Mouse (Mus musculus): ENCODE measurements around the gene Cdk19. TPM values are rescaled to one million over a fixed set of nuclear protein-coding genes. Genes with fewer than 3 reads are reported as not detected.
"Not testable (repeated sequence)": the region's sequence is repeated elsewhere in the genome, so short reads cannot be mapped to it uniquely, and the experiment has no call there.

Cdk19 gene
- polyA plus RNA-seq, 1 experiment: 4.8 TPM

GRCm38 (mm10) chr10:40411370-40411769 is 72.0 kb downstream of the Cdk19 start:
- TF ChIP-seq FLI1 (IDR thresholded peaks at IDR 0.05; ENCODE audit: low read length) (no peak), GATA1 (IDR thresholded peaks at IDR 0.05; ENCODE audit: borderline replicate concordance, low read length) (no peak)
- H3K27me3 ChIP-seq (replicated peaks): no peaks in the 10 kb centered on the region
- peaks cover 43% of the 10 kb centered on the region for H3K36me3 ChIP-seq (replicated peaks; ENCODE audit: low read length)
- H3K9me3 ChIP-seq: no peaks in the 10 kb centered on the region
- H3K4me3 ChIP-seq (replicated peaks): peak overlapping the region; percentile 42
- H3K4me1 ChIP-seq: peaks cover 24% of the 10 kb centered on the region

- TF ChIP-seq GATA1 (IDR thresholded peaks at IDR 0.05; ENCODE audit: borderline replicate concordance, low read length): no peak
- TF ChIP-seq FLI1 (IDR thresholded peaks at IDR 0.05; ENCODE audit: low read length): no peak
- H3K4me1 ChIP-seq: peaks cover 64% of the 10 kb centered on the region
- peaks cover 26% of the 10 kb centered on the region for H3K36me3 ChIP-seq (replicated peaks; ENCODE audit: low read length)
- no peak overlapping the region for H3K4me3 ChIP-seq (replicated peaks)
- H3K9me3 ChIP-seq: no peaks in the 10 kb centered on the region
- no peaks in the 10 kb centered on the region for H3K27me3 ChIP-seq (replicated peaks)
These were observed 77.6 kb downstream of the Cdk19 start for GRCm38 (mm10) chr10:40416944-40417343.

DNA sequence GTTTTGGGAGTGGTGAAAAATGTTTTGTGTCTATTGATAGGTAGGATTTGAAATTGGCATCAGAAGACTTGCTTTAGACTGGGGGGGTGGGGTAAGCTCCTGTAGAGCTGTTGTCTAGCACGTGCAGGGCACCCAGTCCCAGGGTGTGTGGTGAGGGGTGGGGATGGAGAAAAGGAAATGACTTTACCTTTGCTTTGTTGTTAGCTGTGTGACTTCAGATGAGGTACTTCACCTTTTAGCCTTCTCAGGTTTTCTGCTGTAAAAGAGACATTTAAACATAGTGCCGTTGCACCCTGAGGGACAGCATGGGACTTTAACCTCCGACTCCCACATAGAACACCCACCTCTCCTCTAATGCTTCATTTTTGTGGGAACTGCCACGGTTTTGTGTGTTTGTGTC is 80.5 kb downstream of the Cdk19 start:
- no peaks in the 10 kb centered on the region for H3K27me3 ChIP-seq (replicated peaks)
- H3K36me3 ChIP-seq (replicated peaks; ENCODE audit: low read length): peaks cover 16% of the 10 kb centered on the region
- no peaks in the 10 kb centered on the region for H3K9me3 ChIP-seq
- TF ChIP-seq FLI1 (IDR thresholded peaks at IDR 0.05; ENCODE audit: low read length) (no peak), GATA1 (IDR thresholded peaks at IDR 0.05; ENCODE audit: borderline replicate concordance, low read length) (no peak)
- peaks cover 82% of the 10 kb centered on the region for H3K4me1 ChIP-seq
- no peak overlapping the region for H3K4me3 ChIP-seq (replicated peaks)

DNA sequence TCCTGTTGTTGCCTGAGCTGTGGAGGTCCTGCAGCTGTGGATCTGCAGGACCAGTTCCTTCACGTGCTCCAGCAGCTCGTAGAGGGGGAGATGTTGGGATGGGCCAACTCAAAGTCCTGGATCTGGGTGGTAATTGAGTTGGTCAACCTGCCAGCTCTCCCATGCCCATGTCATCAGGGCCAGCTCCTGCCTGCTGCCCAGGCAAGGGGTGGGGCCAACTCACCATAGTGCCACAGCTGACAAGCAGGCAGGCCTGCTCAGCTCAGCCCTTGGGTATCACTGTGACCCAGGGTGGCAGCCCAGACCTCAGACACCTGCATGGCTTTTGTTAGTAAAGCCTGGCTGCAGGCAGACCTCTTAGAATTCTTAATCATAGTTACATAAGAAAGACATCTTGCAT is 81.3 kb downstream of the Cdk19 start:
- Histone ChIP-seq H3K4me3 (replicated peaks) (peak overlapping the region; percentile 69), H3K9me3 (no peaks in the 10 kb centered on the region), H3K27me3 (replicated peaks) (no peaks in the 10 kb centered on the region), H3K4me1 (peaks cover 79% of the 10 kb centered on the region), H3K36me3 (replicated peaks; ENCODE audit: low read length) (peaks cover 22% of the 10 kb centered on the region)
- no peak for TF ChIP-seq FLI1 (IDR thresholded peaks at IDR 0.05; ENCODE audit: low read length)
- TF ChIP-seq GATA1 (IDR thresholded peaks at IDR 0.05; ENCODE audit: borderline replicate concordance, low read length): no peak

GRCm38 (mm10) chr10:40421724-40422123 is 82.4 kb downstream of the Cdk19 start:
- peaks cover 24% of the 10 kb centered on the region for H3K36me3 ChIP-seq (replicated peaks; ENCODE audit: low read length)
- no peak for TF ChIP-seq FLI1 (IDR thresholded peaks at IDR 0.05; ENCODE audit: low read length)
- no peak for TF ChIP-seq GATA1 (IDR thresholded peaks at IDR 0.05; ENCODE audit: borderline replicate concordance, low read length)
- no peaks in the 10 kb centered on the region for H3K27me3 ChIP-seq (replicated peaks)
- H3K4me1 ChIP-seq: peaks cover 73% of the 10 kb centered on the region
- no peaks in the 10 kb centered on the region for H3K9me3 ChIP-seq
- H3K4me3 ChIP-seq (replicated peaks): no peak overlapping the region

- Histone ChIP-seq H3K4me1 (peaks cover 63% of the 10 kb centered on the region), H3K9me3 (no peaks in the 10 kb centered on the region), H3K27me3 (replicated peaks) (no peaks in the 10 kb centered on the region), H3K36me3 (replicated peaks; ENCODE audit: low read length) (peaks cover 20% of the 10 kb centered on the region), H3K4me3 (replicated peaks) (no peak overlapping the region)
- TF ChIP-seq FLI1 (IDR thresholded peaks at IDR 0.05; ENCODE audit: low read length) (no peak), GATA1 (IDR thresholded peaks at IDR 0.05; ENCODE audit: borderline replicate concordance, low read length) (no peak)
These were observed 83.3 kb downstream of the Cdk19 start for GRCm38 (mm10) chr10:40422696-40423095.

DNA sequence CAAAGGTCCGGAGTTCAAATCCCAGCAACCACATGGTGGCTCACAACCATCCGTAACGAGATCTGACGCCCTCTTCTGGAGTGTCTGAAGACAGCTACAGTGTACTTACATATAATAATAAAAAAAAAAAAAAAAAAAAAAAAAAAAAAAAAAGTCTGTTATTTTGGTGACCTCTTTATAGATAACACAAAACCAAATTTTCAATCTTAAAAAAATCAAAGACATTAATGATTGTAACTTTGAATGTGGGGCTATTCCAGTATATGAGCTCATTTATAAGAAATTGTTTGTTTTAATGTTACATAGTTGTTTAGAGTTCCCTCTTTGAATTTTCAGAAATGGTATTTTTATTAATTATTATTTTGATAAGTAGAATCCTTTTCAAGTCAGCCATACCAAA is 85.1 kb downstream of the Cdk19 start:
- not testable (repeated sequence) for H3K4me3 ChIP-seq (replicated peaks); H3K27me3 ChIP-seq (replicated peaks)

DNA sequence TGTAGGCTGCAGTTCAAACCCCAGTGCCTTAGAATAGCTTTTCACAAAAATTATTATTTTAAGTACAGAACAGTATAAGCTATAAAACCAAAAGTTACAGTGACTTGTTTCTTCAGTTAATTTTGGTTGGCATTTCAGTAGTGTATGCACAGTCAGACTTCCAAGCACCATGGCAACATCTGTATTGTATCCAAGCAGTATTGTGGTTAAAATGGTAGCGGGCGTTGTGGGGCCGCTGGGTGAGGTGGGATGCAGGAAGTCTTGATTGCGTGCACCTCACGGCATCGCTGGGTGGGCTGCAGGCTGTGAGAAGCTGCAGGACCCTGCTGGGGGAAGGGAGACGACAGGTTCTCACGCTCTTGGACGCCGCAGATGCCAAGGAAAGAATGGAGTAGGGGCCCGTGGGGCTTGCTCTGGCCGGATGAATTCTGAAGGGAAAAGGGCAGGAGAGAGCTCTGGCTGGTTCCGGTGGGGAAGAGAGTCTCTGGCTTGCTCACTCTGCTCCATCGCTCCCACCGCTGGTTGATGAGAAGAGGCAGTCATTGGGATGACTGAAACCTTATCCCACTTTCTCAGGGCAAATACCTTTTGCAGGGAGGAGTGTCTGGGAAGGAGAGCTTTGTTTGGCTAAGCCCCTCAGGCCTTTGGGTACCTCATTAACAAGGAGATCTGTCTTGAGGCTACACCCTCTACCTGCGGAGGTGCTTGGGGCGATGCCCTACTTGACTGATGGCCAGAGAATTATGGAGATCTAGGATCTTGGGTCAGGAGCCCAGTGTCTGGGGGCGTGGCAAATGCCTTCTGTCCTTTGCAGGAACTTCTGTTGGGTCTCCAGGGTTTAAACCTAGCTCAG is 86.1 kb downstream of the Cdk19 start:
- TF ChIP-seq GATA1 (IDR thresholded peaks at IDR 0.05; ENCODE audit: borderline replicate concordance, low read length): no peak
- no peak for TF ChIP-seq FLI1 (IDR thresholded peaks at IDR 0.05; ENCODE audit: low read length)
- no peak overlapping the region for H3K4me3 ChIP-seq (replicated peaks)
- H3K36me3 ChIP-seq (replicated peaks; ENCODE audit: low read length): peaks cover 18% of the 10 kb centered on the region

More for the DNA sequence above, 85.1 kb downstream of the Cdk19 start:
- peaks cover 18% of the 10 kb centered on the region for H3K36me3 ChIP-seq (replicated peaks; ENCODE audit: low read length)
- peaks cover 61% of the 10 kb centered on the region for H3K4me1 ChIP-seq
- not testable (repeated sequence) for H3K9me3 ChIP-seq

DNA sequence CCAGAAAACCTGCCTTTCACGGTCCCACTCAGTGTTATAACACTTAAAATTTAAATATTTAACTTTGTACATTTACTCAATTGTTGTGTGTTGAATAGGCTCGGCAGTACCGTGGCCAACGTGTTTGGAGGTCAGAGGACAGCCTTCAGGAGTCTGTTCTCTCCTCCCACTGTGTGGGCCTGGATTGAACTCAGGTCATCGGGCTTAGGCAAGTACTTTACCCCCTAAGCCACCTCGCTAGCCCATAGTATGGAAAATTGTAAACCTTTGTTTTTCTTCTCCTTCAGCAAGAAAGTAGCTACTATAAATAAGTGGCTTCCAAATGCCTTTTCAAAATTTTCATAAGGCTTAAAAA is 86.7 kb downstream of the Cdk19 start:
- Histone ChIP-seq H3K4me3 (replicated peaks) (no peak overlapping the region), H3K27me3 (replicated peaks) (no peaks in the 10 kb centered on the region), H3K36me3 (replicated peaks; ENCODE audit: low read length) (peaks cover 14% of the 10 kb centered on the region), H3K4me1 (peaks cover 54% of the 10 kb centered on the region), H3K9me3 (no peaks in the 10 kb centered on the region)
- TF ChIP-seq GATA1 (IDR thresholded peaks at IDR 0.05; ENCODE audit: borderline replicate concordance, low read length): no peak
- no peak for TF ChIP-seq FLI1 (IDR thresholded peaks at IDR 0.05; ENCODE audit: low read length)

More for the DNA sequence above, 86.1 kb downstream of the Cdk19 start:
- Histone ChIP-seq H3K4me1 (peaks cover 60% of the 10 kb centered on the region), H3K9me3 (no peaks in the 10 kb centered on the region), H3K27me3 (replicated peaks) (no peaks in the 10 kb centered on the region)

DNA sequence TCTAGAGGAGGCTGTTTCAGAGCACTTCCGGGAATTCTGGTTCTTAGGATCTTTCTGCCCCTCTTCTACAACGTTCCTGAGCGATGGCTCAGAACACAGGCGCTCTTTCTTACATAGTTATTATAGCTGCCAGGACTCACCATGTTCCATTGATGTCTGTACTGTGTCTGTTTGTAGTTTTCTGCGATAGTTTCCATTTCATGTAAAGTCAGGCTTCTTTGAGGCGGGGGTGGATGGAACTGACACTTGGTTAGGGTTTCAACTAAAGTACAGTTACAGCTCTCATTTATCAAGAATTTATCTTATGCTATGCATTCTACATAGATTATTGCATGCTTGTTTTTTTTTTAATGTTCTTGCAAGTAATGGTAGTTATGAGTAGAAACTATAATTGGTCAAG is 89.3 kb downstream of the Cdk19 start:
- H3K4me1 ChIP-seq: peaks cover 55% of the 10 kb centered on the region
- H3K27me3 ChIP-seq (replicated peaks): no peaks in the 10 kb centered on the region
- H3K9me3 ChIP-seq: no peaks in the 10 kb centered on the region
- no peak overlapping the region for H3K4me3 ChIP-seq (replicated peaks)
- H3K36me3 ChIP-seq (replicated peaks; ENCODE audit: low read length): peaks cover 17% of the 10 kb centered on the region
- TF ChIP-seq GATA1 (IDR thresholded peaks at IDR 0.05; ENCODE audit: borderline replicate concordance, low read length): no peak
- no peak for TF ChIP-seq FLI1 (IDR thresholded peaks at IDR 0.05; ENCODE audit: low read length)
